Mouse (Mus musculus) left cerebral cortex, postnatal 25 days (tissue): ENCODE data around the gene Ifnz. TPM values are rescaled to one million over a fixed set of nuclear protein-coding genes. Genes with fewer than 3 reads are reported as not detected.
"Not testable (repeated sequence)": the region's sequence is repeated elsewhere in the genome, so short reads cannot be mapped to it uniquely, and the experiment has no call there.

Experiments
- DNase-seq, 2 experiments: peaks; one replicate each; pipeline ENCODE4 v3.0.0; 2022; ENCODE audit warnings: low spot score in 2 of 2, mixed read lengths in 1 of 2
- intact Hi-C: fragments of 180-260 bp; cut with DNase I; formaldehyde crosslinking; loops from one replicate; pipeline ENCODE4 v1.15.1; 2025
- total RNA-seq, 2 experiments: library from RNA; stranded (reverse); gene quantifications; 2 replicates each; pipeline ENCODE4 v1.2.3; 2021

Ifnz gene
- total RNA-seq, 2 experiments from 2014 or later, result not detected

DNA sequence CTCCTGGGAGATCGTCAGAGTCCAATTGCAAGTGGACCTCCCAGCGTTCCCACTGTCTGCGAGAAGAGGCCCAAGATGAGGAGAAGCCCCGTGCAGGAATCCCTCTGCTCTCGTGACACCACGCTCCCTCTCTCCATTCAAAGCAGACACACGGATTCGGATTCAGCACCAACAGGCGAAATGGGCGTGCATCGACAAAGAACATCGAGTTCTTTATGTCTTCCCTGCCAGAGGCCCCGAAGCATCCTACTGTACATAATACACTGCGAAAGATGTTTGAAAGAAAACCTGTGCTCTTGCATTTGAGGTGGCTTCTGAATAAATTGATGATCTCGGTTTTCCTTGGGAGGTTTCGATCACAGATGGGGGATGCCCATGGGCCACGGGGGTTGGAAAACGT is 1.6 kb upstream of the Ifnz start:
- intact Hi-C loops, result not testable (repeated sequence)

DNA sequence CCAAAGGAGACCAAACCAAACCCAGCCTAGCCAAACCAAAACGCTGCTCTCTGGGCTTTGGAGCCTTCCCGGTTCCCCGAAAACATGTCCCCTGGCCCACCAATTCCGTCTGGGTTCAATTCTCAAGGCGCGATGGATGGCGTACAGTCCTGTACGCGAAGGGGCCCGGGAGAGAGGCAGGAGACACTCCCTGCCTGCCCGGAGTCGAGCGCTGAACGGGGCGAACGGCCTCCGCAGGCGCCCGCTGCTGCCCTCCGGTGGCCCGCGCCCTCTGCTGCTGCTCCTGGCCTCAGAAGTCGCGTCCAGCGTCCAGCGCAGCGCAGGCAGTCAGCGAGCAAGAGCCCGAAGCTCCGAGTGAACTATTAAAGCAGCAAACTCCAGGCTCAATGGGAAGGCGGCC is 404 bp downstream of the Ifnz start:
- intact Hi-C loops, DNase-seq: not testable (repeated sequence)

More for the DNA sequence above, 1.6 kb upstream of the Ifnz start:
- not testable (repeated sequence) for DNase-seq

- DNase-seq, intact Hi-C loops: not testable (repeated sequence)
Observed at GRCm38 (mm10) chr4:88785409-88785808, 3.5 kb downstream of the Ifnz start, which contains the start of gene Gm13276. Gene Gm13276 (plus strand): TSS chr4:88785709.

DNA sequence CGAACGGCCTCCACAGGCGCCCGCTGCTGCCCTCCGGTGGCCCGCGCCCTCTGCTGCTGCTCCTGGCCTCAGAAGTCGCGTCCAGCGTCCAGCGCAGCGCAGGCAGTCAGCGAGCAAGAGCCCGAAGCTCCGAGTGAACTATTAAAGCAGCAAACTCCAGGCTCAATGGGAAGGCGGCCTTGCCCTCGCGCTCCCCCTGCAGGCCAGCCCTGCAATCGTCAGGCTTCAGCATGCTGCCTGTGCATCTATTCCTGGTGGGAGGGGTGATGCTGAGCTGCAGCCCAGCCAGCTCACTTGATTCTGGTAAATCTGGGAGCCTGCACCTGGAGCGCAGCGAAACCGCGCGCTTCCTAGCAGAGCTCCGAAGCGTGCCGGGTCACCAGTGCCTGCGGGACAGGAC is 6.5 kb downstream of the Ifnz start, which contains the start of gene Gm13277:
TSS of gene Gm13277 (plus strand) at position 231 of the 400 bp plus-strand sequence.
- intact Hi-C loops, result not testable (repeated sequence)
- peak; percentile 56 to 76 for DNase-seq

- DNase-seq, intact Hi-C loops: not testable (repeated sequence)
Observed at GRCm38 (mm10) chr4:88791250-88791649, 9.3 kb downstream of the Ifnz start, which contains the start of gene Gm13278. Gene Gm13278 (plus strand): TSS chr4:88791550.

DNA sequence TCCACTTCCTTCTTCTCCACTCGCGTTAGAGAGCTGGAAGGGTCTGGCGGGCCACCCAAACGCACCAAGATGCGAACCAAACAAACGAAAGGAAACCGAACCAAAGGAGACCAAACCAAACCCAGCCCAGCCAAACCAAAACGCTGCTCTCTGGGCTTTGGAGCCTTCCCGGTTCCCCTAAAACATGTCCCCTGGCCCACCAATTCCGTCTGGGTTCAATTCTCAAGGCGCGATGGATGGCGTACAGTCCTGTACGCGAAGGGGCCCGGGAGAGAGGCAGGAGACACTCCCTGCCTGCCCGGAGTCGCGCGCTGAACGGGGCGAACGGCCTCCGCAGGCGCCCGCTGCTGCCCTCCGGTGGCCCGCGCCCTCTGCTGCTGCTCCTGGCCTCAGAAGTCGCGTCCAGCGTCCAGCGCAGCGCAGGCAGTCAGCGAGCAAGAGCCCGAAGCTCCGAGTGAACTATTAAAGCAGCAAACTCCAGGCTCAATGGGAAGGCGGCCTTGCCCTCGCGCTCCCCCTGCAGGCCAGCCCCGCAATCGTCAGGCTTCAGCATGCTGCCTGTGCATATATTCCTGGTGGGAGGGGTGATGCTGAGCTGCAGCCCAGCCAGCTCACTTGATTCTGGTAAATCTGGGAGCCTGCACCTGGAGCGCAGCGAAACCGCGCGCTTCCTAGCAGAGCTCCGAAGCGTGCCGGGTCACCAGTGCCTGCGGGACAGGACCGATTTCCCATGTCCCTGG is 12.2 kb downstream of the Ifnz start, which contains the start of gene Gm13275:
TSS of gene Gm13275 (plus strand) at position 552 of the 740 bp plus-strand sequence.
- peak; percentile 32 to 41 for DNase-seq
- intact Hi-C loops, result not testable (repeated sequence)

DNA sequence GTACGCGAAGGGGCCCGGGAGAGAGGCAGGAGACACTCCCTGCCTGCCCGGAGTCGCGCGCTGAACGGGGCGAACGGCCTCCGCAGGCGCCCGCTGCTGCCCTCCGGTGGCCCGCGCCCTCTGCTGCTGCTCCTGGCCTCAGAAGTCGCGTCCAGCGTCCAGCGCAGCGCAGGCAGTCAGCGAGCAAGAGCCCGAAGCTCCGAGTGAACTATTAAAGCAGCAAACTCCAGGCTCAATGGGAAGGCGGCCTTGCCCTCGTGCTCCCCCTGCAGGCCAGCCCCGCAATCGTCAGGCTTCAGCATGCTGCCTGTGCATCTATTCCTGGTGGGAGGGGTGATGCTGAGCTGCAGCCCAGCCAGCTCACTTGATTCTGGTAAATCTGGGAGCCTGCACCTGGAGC is 15.2 kb downstream of the Ifnz start, which contains the start of gene Gm13279:
TSS of gene Gm13279 (plus strand) at position 301 of the 400 bp plus-strand sequence.
- DNase-seq, intact Hi-C loops: not testable (repeated sequence)

- DNase-seq, intact Hi-C loops: not testable (repeated sequence)
Observed at GRCm38 (mm10) chr4:88799365-88799764, 17.4 kb downstream of the Ifnz start, which contains the start of gene Gm13285. Gene Gm13285 (plus strand): TSS chr4:88799665.

DNA sequence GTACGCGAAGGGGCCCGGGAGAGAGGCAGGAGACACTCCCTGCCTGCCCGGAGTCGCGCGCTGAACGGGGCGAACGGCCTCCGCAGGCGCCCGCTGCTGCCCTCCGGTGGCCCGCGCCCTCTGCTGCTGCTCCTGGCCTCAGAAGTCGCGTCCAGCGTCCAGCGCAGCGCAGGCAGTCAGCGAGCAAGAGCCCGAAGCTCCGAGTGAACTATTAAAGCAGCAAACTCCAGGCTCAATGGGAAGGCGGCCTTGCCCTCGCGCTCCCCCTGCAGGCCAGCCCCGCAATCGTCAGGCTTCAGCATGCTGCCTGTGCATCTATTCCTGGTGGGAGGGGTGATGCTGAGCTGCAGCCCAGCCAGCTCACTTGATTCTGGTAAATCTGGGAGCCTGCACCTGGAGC is 21.0 kb downstream of the Ifnz start, which contains the start of gene Gm13287:
TSS of gene Gm13287 (plus strand) at position 301 of the 400 bp plus-strand sequence.
- DNase-seq, intact Hi-C loops: not testable (repeated sequence)

DNA sequence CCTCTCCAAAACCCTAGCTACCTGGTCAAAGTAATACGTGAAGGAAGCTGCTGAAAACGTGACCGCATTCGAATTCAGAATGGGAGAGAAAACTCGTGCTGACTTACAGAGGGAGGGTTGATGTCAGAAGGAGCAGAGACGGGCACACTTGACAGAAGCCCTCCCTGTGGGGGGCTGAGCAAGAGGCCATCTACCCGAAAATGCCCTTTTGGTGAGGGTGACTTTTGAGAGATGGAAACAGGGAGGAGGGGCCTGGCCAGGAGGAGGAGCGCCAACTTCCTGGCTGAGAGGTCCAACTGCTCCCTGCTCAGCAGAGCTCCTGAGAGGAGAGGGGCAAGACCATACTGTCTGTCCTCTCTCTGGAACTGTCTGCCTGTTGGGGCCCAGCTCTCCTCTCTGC is 23.3 kb downstream of the Ifnz start, which contains the start of gene Gm13288:
TSS of gene Gm13288 (plus strand) at position 301 of the 400 bp plus-strand sequence.
- DNase-seq, intact Hi-C loops: not testable (repeated sequence)

DNA sequence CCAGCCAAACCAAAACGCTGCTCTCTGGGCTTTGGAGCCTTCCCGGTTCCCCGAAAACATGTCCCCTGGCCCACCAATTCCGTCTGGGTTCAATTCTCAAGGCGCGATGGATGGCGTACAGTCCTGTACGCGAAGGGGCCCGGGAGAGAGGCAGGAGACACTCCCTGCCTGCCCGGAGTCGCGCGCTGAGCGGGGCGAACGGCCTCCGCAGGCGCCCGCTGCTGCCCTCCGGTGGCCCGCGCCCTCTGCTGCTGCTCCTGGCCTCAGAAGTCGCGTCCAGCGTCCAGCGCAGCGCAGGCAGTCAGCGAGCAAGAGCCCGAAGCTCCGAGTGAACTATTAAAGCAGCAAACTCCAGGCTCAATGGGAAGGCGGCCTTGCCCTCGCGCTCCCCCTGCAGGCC is 23.8 kb downstream of the Ifnz start:
- DNase-seq, intact Hi-C loops: not testable (repeated sequence)

GRCm38 (mm10) chr4:88815928-88816327 is 34.0 kb downstream of the Ifnz start, which contains the start of gene Ifna7:
Gene Ifna7 (plus strand): TSS chr4:88816228.
- intact Hi-C loops, result no loop called here
- DNase-seq, result no peak

GRCm38 (mm10) chr4:88819659-88820058 is 37.7 kb downstream of the Ifnz start, which contains the start of gene Ifna11:
Gene Ifna11 (plus strand): TSS chr4:88819959.
- DNase-seq, result no peak
- intact Hi-C loops, result no loop called here

- DNase-seq, result peak in 1 of 2 experiments; percentile 19
- intact Hi-C loops, result no loop called here
Observed at GRCm38 (mm10) chr4:88822995-88823394, 41.1 kb downstream of the Ifnz start.

- DNase-seq, intact Hi-C loops: not testable (repeated sequence)
Observed at GRCm38 (mm10) chr4:88827116-88827515, 45.2 kb downstream of the Ifnz start, which contains the start of gene Ifna6. Gene Ifna6 (plus strand): TSS chr4:88827416.

GRCm38 (mm10) chr4:88830523-88830922 is 48.6 kb downstream of the Ifnz start:
- intact Hi-C loops, result no loop called here
- DNase-seq, result peak in 1 of 2 experiments; percentile 31
